Mouse (Mus musculus) sigmoid colon, adult 10 weeks (tissue): ENCODE data around the gene Tpo. TPM values are rescaled to one million over a fixed set of nuclear protein-coding genes. Genes with fewer than 3 reads are reported as not detected.

Source experiments
- polyA plus RNA-seq: library from polyadenylated mRNA; stranded (reverse); fragments of 350-450 nt; fragmentation: Illumina TruSeq; extraction: RNeasy Lipid Tissue Mini Kit (QIAGEN cat#74804); gene quantifications from one replicate; pipeline ENCODE4 v1.2.3, GENCODE M21; 2014; ENCODE audit warnings: low read depth, low replicate concordance

Gene Tpo
- polyA plus RNA-seq, result not detected

GRCm38 (mm10) chr12:30132524-30132923 is at the start of gene Tpo:
Tpo (minus strand) TSS chr12:30132624.

Other genes starting within 250 kb of the Tpo start
- gene Pxdn, start 195.0 kb downstream of the Tpo start, polyA plus RNA-seq, result 13.8 TPM
- gene Sntg2, start 240.8 kb upstream of the Tpo start, polyA plus RNA-seq, result 10.2 TPM